Mouse (Mus musculus): ENCODE results near the gene Edar.
A peak's percentile ranks its signal among the peaks of the same experiment; 100 is the strongest.

The Edar gene

DNA sequence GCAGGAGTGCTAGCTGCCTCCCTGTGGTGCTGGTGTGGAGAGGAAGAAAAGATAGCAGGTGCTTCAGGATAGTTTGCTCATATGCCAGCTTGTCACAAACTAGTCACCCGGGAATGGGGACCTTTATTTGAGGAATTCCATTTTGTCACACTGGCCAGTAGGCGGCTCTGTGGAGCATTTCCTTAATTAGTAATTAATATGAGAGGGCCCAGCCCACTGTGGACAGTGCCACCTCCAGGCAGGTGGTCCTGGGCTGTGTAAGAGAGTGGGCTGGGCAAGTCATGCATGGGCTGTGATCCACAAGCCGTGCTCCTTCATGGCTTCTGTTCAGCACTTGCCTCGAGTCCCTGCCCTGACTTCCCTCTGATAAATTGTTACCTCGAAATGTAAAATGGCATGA is 26.7 kb downstream of the Edar start:
- DNase-seq = no peak

GRCm38 (mm10) chr10:58644671-58645070 is 30.8 kb downstream of the Edar start:
- DNase-seq = no peak

GRCm38 (mm10) chr10:58644194-58644593 is 31.3 kb downstream of the Edar start:
- DNase-seq = peak; percentile 68

DNA sequence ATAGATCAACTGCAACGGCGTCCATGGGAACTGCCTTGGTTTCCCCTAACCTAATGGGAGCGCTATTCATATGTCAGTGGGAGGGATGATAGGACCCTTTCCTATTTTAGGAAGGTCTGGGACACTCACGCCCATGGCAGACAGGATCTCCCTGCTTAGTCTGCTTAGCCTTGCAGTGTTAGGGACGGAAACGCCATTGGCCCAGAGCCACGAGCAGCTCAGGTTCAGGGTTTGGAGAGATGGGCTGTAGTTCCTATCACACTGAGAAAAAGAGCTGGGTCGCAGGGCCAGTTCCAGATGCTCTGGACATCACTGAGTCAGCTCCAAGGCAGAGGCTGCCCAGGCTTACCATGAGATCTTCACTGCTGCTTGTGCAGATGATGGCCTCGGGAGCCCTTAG is 32.5 kb downstream of the Edar start:
- no peak for DNase-seq

- no peak for DNase-seq
Observed at GRCm38 (mm10) chr10:58641631-58642030, 33.8 kb downstream of the Edar start.

GRCm38 (mm10) chr10:58640446-58641400 is 34.7 kb downstream of the Edar start:
- DNase-seq = no peak

DNA sequence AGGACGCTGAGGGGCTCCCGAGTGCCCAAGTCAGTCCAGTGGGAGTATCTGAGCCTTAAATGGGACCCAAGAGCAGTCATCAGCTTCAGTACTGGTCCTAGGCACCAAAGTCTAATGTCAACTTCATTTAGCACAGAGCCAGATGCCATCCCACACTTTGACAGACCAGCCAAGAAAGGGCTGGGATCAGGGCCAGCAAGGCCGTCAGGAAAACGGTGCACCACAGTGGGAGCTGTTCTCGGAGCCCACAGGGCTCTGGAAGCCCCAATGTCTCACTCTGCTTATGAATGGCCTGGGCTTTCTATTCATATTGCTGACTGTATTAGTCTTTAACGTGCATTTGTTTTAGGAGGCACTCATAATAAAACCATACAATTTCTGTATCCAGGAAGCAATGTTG is 36.2 kb downstream of the Edar start:
- DNase-seq = peak; percentile 25

- DNase-seq = no peak
Observed at GRCm38 (mm10) chr10:58636431-58637080, 38.9 kb downstream of the Edar start.

DNA sequence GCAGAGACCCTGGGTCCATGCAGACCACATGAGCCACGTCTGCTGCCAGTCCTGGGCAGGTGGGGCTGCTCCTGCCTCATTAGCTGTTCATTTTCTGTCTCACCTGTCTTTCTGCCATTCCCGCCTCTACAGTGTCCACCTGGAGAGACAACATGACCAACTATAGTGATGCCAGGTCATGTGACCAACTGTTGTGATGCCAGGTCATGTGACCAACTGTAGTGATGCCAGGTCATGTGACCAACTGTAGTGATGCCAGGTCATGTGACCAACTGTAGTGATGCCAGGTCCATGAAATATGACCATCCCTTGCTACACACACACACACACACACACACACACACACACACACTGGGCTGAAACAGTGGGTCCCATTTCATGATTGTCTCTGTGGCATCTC is 41.9 kb downstream of the Edar start:
- DNase-seq = no peak

- DNase-seq = no peak
Observed at GRCm38 (mm10) chr10:58627569-58627968, 47.9 kb downstream of the Edar start.

- DNase-seq = no peak
Observed at GRCm38 (mm10) chr10:58624848-58625711, 50.4 kb downstream of the Edar start.

DNA sequence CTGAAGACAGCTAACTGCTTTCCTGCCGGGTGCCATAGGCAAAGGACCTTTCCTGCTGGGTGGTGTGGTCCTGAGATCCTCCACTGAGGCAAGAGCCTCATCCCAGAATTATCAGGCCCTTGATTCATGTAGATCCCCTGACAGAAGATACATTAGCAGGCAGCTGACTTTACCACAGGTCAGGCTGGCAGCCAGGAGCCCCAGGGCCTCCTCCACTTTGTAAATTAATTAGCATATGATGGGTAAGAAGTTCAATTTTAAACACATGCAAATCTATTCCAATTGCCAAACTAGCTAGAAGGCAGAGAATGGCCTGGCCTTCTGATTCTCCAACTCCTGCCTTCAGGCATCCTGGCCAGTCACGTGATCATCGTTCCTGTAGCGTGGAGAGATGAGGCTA is 56.2 kb downstream of the Edar start:
- peak; percentile 21 for DNase-seq

GRCm38 (mm10) chr10:58618501-58619216 is 56.8 kb downstream of the Edar start:
- DNase-seq = peak; percentile 85

DNA sequence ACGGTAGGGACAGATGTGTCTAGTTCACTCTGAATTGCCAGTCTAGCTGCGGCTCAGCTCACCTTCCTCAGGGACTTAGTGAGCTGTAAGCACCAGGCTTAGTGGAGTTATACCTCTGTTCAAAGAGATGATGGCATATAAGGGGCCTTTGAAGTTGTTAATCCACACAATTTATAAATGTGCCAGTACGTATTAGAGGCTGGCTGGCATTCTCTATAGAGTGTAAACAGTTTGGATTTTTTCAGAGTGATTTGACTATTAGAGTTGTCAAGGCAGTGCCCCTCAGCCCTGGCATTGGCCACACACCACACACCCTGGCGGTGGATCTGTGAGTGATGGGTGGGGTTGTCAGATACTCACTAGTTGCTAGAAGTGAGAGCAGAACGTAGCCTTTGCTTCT is 58.9 kb downstream of the Edar start:
- DNase-seq = no peak

DNA sequence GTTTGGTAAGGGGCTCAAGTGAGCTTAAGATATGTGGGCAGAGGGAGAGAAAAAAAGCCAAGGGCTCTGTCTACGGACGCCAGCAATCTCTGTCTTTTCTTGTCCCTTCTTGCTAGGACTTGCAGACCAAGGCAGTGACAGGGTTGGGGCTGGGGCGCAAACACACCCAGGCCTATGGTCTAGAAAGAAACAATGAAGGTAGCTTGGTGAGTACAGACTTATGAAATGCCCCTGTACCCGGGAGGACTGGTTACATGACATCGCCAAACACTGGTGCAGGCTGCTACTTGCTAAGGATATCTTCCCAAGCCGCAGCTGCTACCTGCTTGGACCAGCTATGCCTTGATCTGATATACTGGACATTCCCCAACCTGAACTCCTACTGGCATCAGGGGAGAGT is 60.9 kb downstream of the Edar start:
- no peak for DNase-seq

- no peak for DNase-seq
Observed at GRCm38 (mm10) chr10:58610484-58611261, 64.8 kb downstream of the Edar start.

GRCm38 (mm10) chr10:58608858-58609257 is 66.6 kb downstream of the Edar start:
- DNase-seq = no peak

GRCm38 (mm10) chr10:58606356-58606755 is 69.1 kb downstream of the Edar start:
- DNase-seq = no peak

GRCm38 (mm10) chr10:58604779-58605178 is 70.7 kb downstream of the Edar start:
- peak; percentile 71 for DNase-seq

DNA sequence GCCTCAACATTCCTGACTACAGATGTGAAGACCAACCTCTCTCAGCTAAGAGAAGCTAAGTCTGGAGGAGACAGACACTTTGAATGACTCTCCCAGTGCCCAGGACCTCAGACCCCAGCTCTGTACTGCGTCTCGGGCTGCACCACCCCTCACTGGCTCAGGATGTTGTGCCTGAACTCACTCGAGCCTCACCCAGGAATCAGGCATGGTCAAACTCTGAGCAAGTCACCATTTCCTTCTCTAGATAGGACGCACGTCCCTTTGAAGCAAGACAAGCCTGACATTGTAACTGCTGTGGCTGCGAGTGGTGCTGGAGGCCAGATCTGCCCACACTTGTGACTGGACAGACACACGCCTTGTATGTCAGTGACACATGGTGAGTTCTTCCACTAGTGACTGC is 73.5 kb downstream of the Edar start:
- no peak for DNase-seq

DNA sequence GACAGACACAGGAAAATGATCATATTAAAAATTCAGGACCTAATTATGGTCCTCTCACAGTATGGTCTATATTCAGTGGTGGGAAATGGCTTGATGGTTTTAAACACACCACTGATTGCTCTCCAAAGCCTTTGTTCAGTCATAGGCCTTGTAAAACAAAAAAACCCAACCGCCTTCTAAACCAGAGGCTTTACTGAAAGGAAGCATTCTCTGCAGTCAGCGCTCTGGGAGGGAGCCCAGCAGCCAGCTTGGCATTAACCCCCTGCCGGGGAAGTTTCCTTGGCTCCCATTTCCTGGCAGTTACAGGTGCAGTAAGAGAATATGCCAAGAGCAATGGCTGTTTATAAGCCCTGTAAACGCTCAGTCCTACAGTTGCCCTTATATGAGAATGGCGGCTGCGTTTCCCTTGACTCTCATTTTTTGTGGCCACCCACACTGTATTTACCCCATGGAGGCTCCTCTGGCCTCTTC is 74.0 kb downstream of the Edar start:
- peak; percentile 66 for DNase-seq

- DNase-seq = no peak
Observed at GRCm38 (mm10) chr10:58600983-58601382, 74.5 kb downstream of the Edar start.
